Mouse (Mus musculus) heart, embryonic 10.5 days (tissue): Measurements from ENCODE around the gene Tapt1. TPM values are rescaled to one million over a fixed set of nuclear protein-coding genes. Genes with fewer than 3 reads are reported as not detected.
"Not testable (repeated sequence)": the region's sequence is repeated elsewhere in the genome, so short reads cannot be mapped to it uniquely, and the experiment has no call there.

ENCODE experiments used
- DNase-seq: peaks from one replicate; pipeline ENCODE4 v3.0.0-alpha.2; 2017; ENCODE audit warnings: low spot score
- H3K27ac ChIP-seq: fragments of 300-500 bp; sonication (generic); 2 replicates; pipeline ENCODE4 v1.5.1; 2016; ENCODE audit warnings: mild to moderate bottlenecking
- H3K27me3 ChIP-seq: fragments of 300-500 bp; sonication (generic); 2 replicates; pipeline ENCODE4 v1.6.1; 2016; ENCODE audit warnings: mild to moderate bottlenecking; ENCODE audit not compliant: poor library complexity, insufficient read depth, severe bottlenecking
- H3K36me3 ChIP-seq: fragments of 300-500 bp; sonication (generic); 2 replicates; pipeline ENCODE4 v1.6.1; 2016; ENCODE audit warnings: mild to moderate bottlenecking, moderate library complexity
- H3K4me1 ChIP-seq: fragments of 300-500 bp; sonication (generic); 2 replicates; pipeline ENCODE4 v1.6.1; 2016; ENCODE audit warnings: mild to moderate bottlenecking
- H3K4me3 ChIP-seq: fragments of 300-500 bp; sonication (generic); 2 replicates; pipeline ENCODE4 v1.5.1; 2016; ENCODE audit warnings: mild to moderate bottlenecking, moderate library complexity
- H3K9me3 ChIP-seq: fragments of 300-500 bp; sonication (generic); 2 replicates; pipeline ENCODE4 v1.6.1; 2016; ENCODE audit warnings: mild to moderate bottlenecking, moderate library complexity
- WGBS: fragments of 180-500 bp; shearing (Covaris S2); methylation state at CpG from one replicate; pipeline ENCODE4 v1.1.7; 2016; 5-methylcytosine and 5-hydroxymethylcytosine counted together
- polyA plus RNA-seq: library from polyadenylated mRNA; unstranded; fragments of >200 nt; fragmentation: Nextera tagmentation; extraction: Ambion mirVana; gene quantifications from 2 replicates; pipeline ENCODE4 v1.2.1, GENCODE M21; 2016

Gene Tapt1
- polyA plus RNA-seq, 1 experiment from 2014 or later = 29.1 TPM

DNA sequence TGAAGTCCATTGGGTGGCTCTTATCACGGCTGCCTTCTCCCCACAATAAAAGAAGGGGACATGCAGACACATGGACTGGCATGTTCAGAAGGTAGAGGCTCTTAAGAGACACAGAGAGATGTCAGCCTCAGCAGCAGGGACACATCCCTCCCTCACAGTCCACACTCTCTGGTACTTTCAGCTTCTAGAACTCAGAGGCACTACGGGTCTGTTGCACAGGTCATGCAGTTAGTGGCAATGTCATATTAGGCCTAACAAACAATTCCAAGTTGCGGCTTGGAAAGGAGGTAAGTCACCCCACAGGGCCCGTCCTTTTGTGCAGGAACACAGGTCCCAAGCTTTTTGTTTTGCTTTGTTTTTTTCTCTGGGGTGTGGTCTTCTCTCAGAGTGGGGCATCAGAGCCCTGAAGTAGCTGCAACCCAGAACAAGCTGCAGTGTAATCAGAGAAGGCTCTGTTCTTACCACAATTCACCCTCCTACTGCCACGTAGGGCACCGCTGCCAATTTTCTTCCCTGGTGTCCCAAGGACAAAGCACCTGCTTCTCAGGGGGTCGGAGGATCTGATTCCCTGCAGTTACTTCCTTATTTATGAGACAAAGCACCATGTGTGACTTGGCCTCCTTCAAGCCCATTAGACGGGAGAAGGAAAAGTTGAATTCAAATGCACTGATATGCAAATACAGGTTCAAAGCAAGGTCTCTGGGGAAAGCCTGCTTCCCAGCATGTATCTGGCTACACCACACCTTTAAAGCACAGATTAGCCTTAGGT, 82.8 kb downstream of the Tapt1 start:
- WGBS = 39% methylated on average over 8 of the region's 8 CpGs
- Histone ChIP-seq H3K4me3 (no peak overlapping the region), H3K27me3 (0 out of 2 replicates have a peak, but pooled peaks cover 5% of the 10 kb centered on the region), H3K9me3 (no peaks in the 10 kb centered on the region), H3K36me3 (no peaks in the 10 kb centered on the region), H3K27ac (no peak overlapping the region), H3K4me1 (no peaks in the 10 kb centered on the region)
- no peak for DNase-seq

DNA sequence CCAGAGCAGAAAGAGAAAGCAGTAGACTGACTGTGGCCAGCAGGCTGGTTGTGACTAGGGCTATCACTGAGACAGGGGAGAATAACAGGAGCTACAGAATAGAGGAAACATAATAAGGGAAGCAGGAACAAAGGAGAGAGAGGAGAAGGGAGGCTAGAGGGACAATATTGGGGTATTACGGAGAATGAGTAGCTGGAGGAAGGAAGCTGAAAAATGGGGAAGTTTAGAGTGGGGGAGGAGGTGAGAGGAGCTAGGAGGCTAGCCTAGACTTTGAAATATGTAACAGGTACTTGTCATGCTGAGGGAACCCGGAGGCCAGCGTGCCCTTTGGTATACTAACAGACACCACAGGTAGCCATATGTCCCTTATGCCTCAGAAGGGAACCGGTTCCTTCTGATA, 98.9 kb downstream of the Tapt1 start:
- H3K9me3 ChIP-seq = no peaks in the 10 kb centered on the region
- H3K27me3 ChIP-seq = no peaks in the 10 kb centered on the region
- no peak overlapping the region for H3K27ac ChIP-seq
- DNase-seq = no peak
- H3K4me1 ChIP-seq = peaks cover 5% of the 10 kb centered on the region; the same call in 1 of the 2 replicates
- H3K4me3 ChIP-seq = no peak overlapping the region
- no peaks in the 10 kb centered on the region for H3K36me3 ChIP-seq
- 68% methylated on average over 4 of the region's 4 CpGs for WGBS

DNA sequence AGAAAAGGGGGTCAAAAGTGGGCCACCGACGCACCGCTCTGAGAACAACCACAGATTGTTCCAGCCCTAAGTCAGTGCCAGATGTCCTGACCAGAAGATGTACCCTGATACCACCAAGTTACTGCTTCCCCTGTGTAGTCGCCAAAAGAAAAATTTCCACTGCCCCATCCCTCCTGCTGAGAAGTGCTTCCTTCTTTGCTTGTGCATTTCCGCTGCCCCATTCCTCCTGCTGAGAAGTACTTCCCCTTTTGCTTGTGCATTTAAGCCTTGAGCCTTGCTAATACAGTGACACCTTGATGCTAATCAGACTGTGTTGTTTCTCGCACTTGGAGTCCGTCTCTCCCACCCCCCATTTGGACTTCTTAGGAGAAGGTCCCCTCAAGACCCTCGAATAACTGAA, 99.9 kb downstream of the Tapt1 start:
- not testable (repeated sequence) for H3K4me3 ChIP-seq, DNase-seq, H3K9me3 ChIP-seq, H3K27ac ChIP-seq, H3K36me3 ChIP-seq, H3K4me1 ChIP-seq, H3K27me3 ChIP-seq
- 87% methylated on average over 8 of the region's 8 CpGs for WGBS

Other genes with a start within 250 kb of the Tapt1 start
- 0.23 and 0.28 TPM in 2 replicates for gene Fgfbp1, start 244.8 kb downstream of the Tapt1 start, polyA plus RNA-seq
- gene Prom1, start 124.6 kb downstream of the Tapt1 start, polyA plus RNA-seq = 18.6 and 32.5 TPM in 2 replicates